Mouse (Mus musculus) heart, adult 2 months (tissue): ENCODE measurements around the gene Spata13.

Experiments
- CTCF ChIP-seq: fragments of 200-600 bp; IDR thresholded peaks from 2 replicates; pipeline ENCODE4 v1.8.1; 2022; ENCODE audit warnings: antibody characterized with exemption, mild to moderate bottlenecking, moderate library complexity
- EP300 ChIP-seq: fragments of 200-500 bp; IDR thresholded peaks from 2 replicates; pipeline ENCODE4 v1.6.1; 2011; ENCODE audit warnings: low read depth, low read length, control low read depth; ENCODE audit not compliant: insufficient read depth
- POLR2A ChIP-seq: fragments of 200-500 bp; IDR thresholded peaks from 2 replicates; pipeline ENCODE4 v1.6.1; 2011; ENCODE audit warnings: mild to moderate bottlenecking, low read depth, low read length, control low read depth; ENCODE audit not compliant: insufficient read depth

DNA sequence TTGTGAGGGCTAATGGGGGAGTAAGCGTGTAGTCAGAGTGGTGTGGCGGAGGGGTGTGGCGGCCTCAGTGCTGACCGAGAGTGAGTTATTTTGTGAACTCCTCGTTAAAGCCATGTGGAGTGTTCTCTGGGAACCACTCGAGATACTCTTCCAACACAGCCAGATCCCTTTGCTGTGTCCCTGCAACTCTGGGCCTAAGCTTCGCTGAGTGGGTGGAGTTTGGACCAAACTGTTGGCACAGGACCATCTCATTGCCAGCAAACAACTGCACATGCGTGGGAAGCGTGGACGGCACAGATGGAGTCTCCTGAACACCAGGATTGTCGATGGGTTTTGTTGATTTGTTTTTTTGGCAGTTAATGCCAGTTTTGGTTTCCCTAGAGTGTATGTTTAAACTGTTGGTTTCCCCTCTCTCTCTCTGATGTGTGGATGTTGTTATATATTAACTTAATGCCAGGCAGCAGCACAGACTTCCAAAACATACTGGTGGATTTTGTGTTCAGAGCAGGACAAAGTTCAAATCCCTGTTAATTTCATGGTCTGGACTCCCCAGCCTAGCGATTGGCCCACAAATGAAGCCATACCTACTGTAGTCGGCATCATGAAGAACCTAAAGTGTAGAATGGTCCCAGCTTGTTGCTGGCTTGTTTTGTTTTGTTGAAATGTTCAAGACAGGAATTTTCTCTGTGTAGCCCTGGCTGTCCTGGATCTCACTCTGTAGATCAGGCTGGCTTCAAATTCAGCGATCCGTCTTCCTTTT, 22.3 kb downstream of the Spata13 start:
- no peak for TF ChIP-seq CTCF
- no peak for TF ChIP-seq EP300
- no peak for TF ChIP-seq POLR2A
